Mouse (Mus musculus) embryonic fibroblast, embryonic 13.5 days (primary cell): ENCODE measurements at regions not wholly inside any gene's neighbourhood (a gene's known extent, or its start where the extent isn't known, plus 50 kb on each side); places are given as distances from the start of the nearest gene placed in this dataset.
"Not testable (repeated sequence)": the region's sequence is repeated elsewhere in the genome, so short reads cannot be mapped to it uniquely, and the experiment has no call there.

ENCODE experiments used
- H3K27ac ChIP-seq: 2 replicates; pipeline ENCODE4 v1.5.1; 2012; ENCODE audit warnings: low read length, control low read depth, inconsistent platforms; ENCODE audit not compliant: insufficient read depth
- H3K4me1 ChIP-seq: 2 replicates; pipeline ENCODE4 v1.6.1; 2011; ENCODE audit warnings: low read length; ENCODE audit not compliant: control insufficient read depth, insufficient read depth
- H3K4me3 ChIP-seq: 2 replicates; pipeline ENCODE4 v1.5.1; 2011; ENCODE audit warnings: mild to moderate bottlenecking, control low read depth, low read length; ENCODE audit not compliant: insufficient read depth
- CTCF ChIP-seq: IDR thresholded peaks from 2 replicates; pipeline ENCODE4 v1.5.1; 2011; ENCODE audit warnings: mild to moderate bottlenecking, control low read depth, low read length, moderate library complexity, borderline replicate concordance; ENCODE audit not compliant: insufficient read depth
- POLR2A ChIP-seq: IDR thresholded peaks from 2 replicates; pipeline ENCODE4 v1.6.1; 2011; ENCODE audit warnings: low read depth, mild to moderate bottlenecking, control low read depth, low read length, moderate library complexity

- H3K27ac ChIP-seq: no peak overlapping the region
- no peaks in the 10 kb centered on the region for H3K4me1 ChIP-seq
- H3K4me3 ChIP-seq: no peak overlapping the region
- TF ChIP-seq CTCF: no peak
- no peak for TF ChIP-seq POLR2A
Measured at GRCm38 (mm10) chr10:38381873-38382296, 439.7 kb downstream of the Rfpl4b start.

GRCm38 (mm10) chr10:38380388-38380787 is 441.2 kb downstream of the Rfpl4b start:
- no peaks in the 10 kb centered on the region for H3K4me1 ChIP-seq
- no peak for TF ChIP-seq CTCF
- TF ChIP-seq POLR2A: no peak
- no peak overlapping the region for H3K4me3 ChIP-seq
- H3K27ac ChIP-seq: no peak overlapping the region

GRCm38 (mm10) chr10:38366776-38367175 is 454.8 kb downstream of the Rfpl4b start:
- Histone ChIP-seq H3K4me1 (no peaks in the 10 kb centered on the region), H3K27ac (no peak overlapping the region), H3K4me3 (no peak overlapping the region)
- TF ChIP-seq CTCF (no peak), POLR2A (no peak)

- no peak overlapping the region for H3K27ac ChIP-seq
- no peak overlapping the region for H3K4me3 ChIP-seq
- TF ChIP-seq POLR2A (no peak), CTCF (no peak)
- no peaks in the 10 kb centered on the region for H3K4me1 ChIP-seq
Measured at GRCm38 (mm10) chr10:38364876-38365275, 456.7 kb downstream of the Rfpl4b start.

GRCm38 (mm10) chr10:38357539-38358232 is 463.9 kb downstream of the Rfpl4b start:
- H3K4me3 ChIP-seq: no peak overlapping the region
- H3K4me1 ChIP-seq: no peaks in the 10 kb centered on the region
- H3K27ac ChIP-seq: peak overlapping the region; percentile 23; the same call in 1 of the 2 replicates
- TF ChIP-seq POLR2A: no peak
- TF ChIP-seq CTCF: no peak

- H3K4me3 ChIP-seq: no peak overlapping the region
- TF ChIP-seq POLR2A (no peak), CTCF (no peak)
- H3K27ac ChIP-seq: no peak overlapping the region; the same call in 1 of the 2 replicates
- no peaks in the 10 kb centered on the region for H3K4me1 ChIP-seq
Measured at GRCm38 (mm10) chr10:38353973-38354372, 467.6 kb downstream of the Rfpl4b start.

- Histone ChIP-seq H3K4me1 (no peaks in the 10 kb centered on the region), H3K27ac (no peak overlapping the region), H3K4me3 (no peak overlapping the region)
- TF ChIP-seq POLR2A (no peak), CTCF (no peak)
Measured at GRCm38 (mm10) chr10:38353526-38353925, 468.1 kb downstream of the Rfpl4b start.

GRCm38 (mm10) chr10:38347029-38347428 is 474.6 kb downstream of the Rfpl4b start:
- not testable (repeated sequence) for H3K4me3 ChIP-seq, H3K4me1 ChIP-seq, H3K27ac ChIP-seq

- Histone ChIP-seq H3K27ac (no peak overlapping the region), H3K4me1 (no peaks in the 10 kb centered on the region), H3K4me3 (no peak overlapping the region)
- TF ChIP-seq POLR2A: no peak
- no peak for TF ChIP-seq CTCF
Measured at GRCm38 (mm10) chr10:38340406-38341175, 481.0 kb downstream of the Rfpl4b start.

GRCm38 (mm10) chr10:38308716-38309392 is 512.7 kb downstream of the Rfpl4b start:
- Histone ChIP-seq H3K27ac (peak overlapping the region; percentile 99), H3K4me3 (no peak overlapping the region), H3K4me1 (peaks cover 2% of the 10 kb centered on the region)
- TF ChIP-seq CTCF: no peak
- no peak for TF ChIP-seq POLR2A
